Mouse (Mus musculus) liver, postnatal 0 days (tissue): ENCODE measurements around the gene Bco2.

Experiments
- CTCF ChIP-seq: sonication (generic); IDR thresholded peaks from 2 replicates; pipeline ENCODE4 v1.5.1; 2016; ENCODE audit warnings: antibody characterized with exemption, low read depth
- EP300 ChIP-seq: IDR thresholded peaks from 2 replicates; pipeline ENCODE4 v1.6.1; 2016; ENCODE audit warnings: antibody characterized with exemption, low read depth, mild to moderate bottlenecking

GRCm38 (mm10) chr9:50502949-50503348, 52.0 kb downstream of the Bco2 start:
- no peak for TF ChIP-seq CTCF
- no peak for TF ChIP-seq EP300
